Mouse (Mus musculus) kidney, adult 2 months (tissue): Measurements from ENCODE around the gene Gm6217. TPM values are rescaled to one million over a fixed set of nuclear protein-coding genes. Genes with fewer than 3 reads are reported as not detected.
"Not testable (repeated sequence)": the region's sequence is repeated elsewhere in the genome, so short reads cannot be mapped to it uniquely, and the experiment has no call there.

Source experiments
- DNase-seq: peaks from one replicate; pipeline ENCODE4 v3.0.0; 2021
- H3K27ac ChIP-seq: fragments of 200-500 bp; 2 replicates; pipeline ENCODE4 v1.5.1; 2012; ENCODE audit warnings: low read depth, low read length, control low read depth, inconsistent platforms; ENCODE audit not compliant: insufficient read depth
- H3K27me3 ChIP-seq: fragments of 200-500 bp; replicated peaks from 2 replicates; pipeline ENCODE4 v1.6.1; 2012; ENCODE audit warnings: mild to moderate bottlenecking, moderate library complexity, low read length, inconsistent platforms; ENCODE audit not compliant: control insufficient read depth, insufficient read depth
- H3K36me3 ChIP-seq: fragments of 200-500 bp; 2 replicates; pipeline ENCODE4 v1.6.1; 2012; ENCODE audit warnings: mild to moderate bottlenecking, moderate library complexity, low read length, inconsistent platforms; ENCODE audit not compliant: control insufficient read depth, insufficient read depth
- H3K4me1 ChIP-seq: fragments of 200-500 bp; 2 replicates; pipeline ENCODE4 v1.6.1; 2011; ENCODE audit warnings: low read length; ENCODE audit not compliant: control insufficient read depth, insufficient read depth
- H3K4me3 ChIP-seq: fragments of 200-500 bp; 2 replicates; pipeline ENCODE4 v1.5.1; 2011; ENCODE audit warnings: mild to moderate bottlenecking, low read depth, low read length, control low read depth; ENCODE audit not compliant: insufficient read depth
- CTCF ChIP-seq: fragments of 200-500 bp; conservative IDR thresholded peaks from 2 replicates; pipeline ENCODE4 v1.5.1; 2011; ENCODE audit warnings: low read depth, mild to moderate bottlenecking, control low read depth, low read length, moderate library complexity, mixed read lengths; ENCODE audit not compliant: insufficient read depth, insufficient read length
- POLR2A ChIP-seq: fragments of 200-500 bp; IDR thresholded peaks from one replicate; pipeline ENCODE4 v1.6.1; 2011; ENCODE audit warnings: low read depth, low read length, control low read depth
- WGBS: fragments of 180-500 bp; shearing (Covaris S2); methylation state at CpG from one replicate; pipeline ENCODE4 v1.1.7; 2018; 5-methylcytosine and 5-hydroxymethylcytosine counted together
- polyA plus RNA-seq: library from polyadenylated mRNA; depleted of rRNA; stranded (reverse); fragments of >200 nt; gene quantifications from 2 replicates; pipeline ENCODE4 v1.2.3, GENCODE M21; 2012; rRNA removed

Gm6217 gene
- not detected in 2 replicates for polyA plus RNA-seq

GRCm38 (mm10) chr1:82931326-82931725 is at the start of gene Gm6217:
Gene Gm6217, minus strand, starts transcription at chr1:82931399.
- H3K36me3 ChIP-seq, DNase-seq, H3K4me3 ChIP-seq, H3K27me3 ChIP-seq, H3K27ac ChIP-seq, H3K4me1 ChIP-seq: not testable (repeated sequence)
- no CpG with 5 or more reads among the region's 6 CpGs for WGBS

GRCm38 (mm10) chr1:82977840-82978239 is 46.6 kb upstream of the Gm6217 start:
- DNase-seq, result no peak
- TF ChIP-seq POLR2A (no peak), CTCF (no peak)
- no peak overlapping the region for H3K4me3 ChIP-seq
- H3K36me3 ChIP-seq, result no peaks in the 10 kb centered on the region
- no peak overlapping the region for H3K27ac ChIP-seq
- H3K4me1 ChIP-seq, result no peaks in the 10 kb centered on the region
- no peaks in the 10 kb centered on the region for H3K27me3 ChIP-seq

- no peak overlapping the region for H3K27ac ChIP-seq
- no peak for TF ChIP-seq POLR2A
- TF ChIP-seq CTCF, result no peak
- H3K27me3 ChIP-seq, result no peaks in the 10 kb centered on the region
- DNase-seq, result peak; percentile 21
- no peaks in the 10 kb centered on the region for H3K36me3 ChIP-seq
- WGBS, result 72% methylated on average over 5 of the region's 5 CpGs
- no peak overlapping the region for H3K4me3 ChIP-seq
- no peaks in the 10 kb centered on the region for H3K4me1 ChIP-seq
Measured at GRCm38 (mm10) chr1:82975750-82976149, 44.6 kb upstream of the Gm6217 start.

DNA sequence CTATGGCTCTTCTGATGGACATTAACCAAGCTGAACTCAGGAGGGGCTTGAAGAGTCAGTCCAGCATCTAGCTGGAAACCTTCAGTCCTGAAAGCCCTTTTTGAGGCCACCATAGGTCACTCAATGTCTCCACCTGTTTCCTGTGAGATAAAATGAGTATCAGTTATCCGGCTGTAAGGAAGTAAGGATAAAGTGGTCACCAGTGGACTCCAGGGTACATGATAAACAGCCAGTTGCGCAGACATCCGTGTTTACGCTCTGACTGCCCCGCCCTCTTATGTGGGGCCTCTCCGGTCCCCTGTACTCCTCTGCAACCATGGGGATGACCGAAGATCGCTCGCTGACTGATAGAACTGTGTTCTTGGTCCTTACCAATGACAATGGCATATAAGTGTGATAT is 43.1 kb upstream of the Gm6217 start:
- no peak for DNase-seq
- Histone ChIP-seq H3K4me1 (no peaks in the 10 kb centered on the region), H3K36me3 (no peaks in the 10 kb centered on the region), H3K4me3 (no peak overlapping the region), H3K27me3 (no peaks in the 10 kb centered on the region), H3K27ac (no peak overlapping the region)
- TF ChIP-seq POLR2A (no peak), CTCF (no peak)
- WGBS, result 76% methylated on average over 9 of the region's 9 CpGs

DNA sequence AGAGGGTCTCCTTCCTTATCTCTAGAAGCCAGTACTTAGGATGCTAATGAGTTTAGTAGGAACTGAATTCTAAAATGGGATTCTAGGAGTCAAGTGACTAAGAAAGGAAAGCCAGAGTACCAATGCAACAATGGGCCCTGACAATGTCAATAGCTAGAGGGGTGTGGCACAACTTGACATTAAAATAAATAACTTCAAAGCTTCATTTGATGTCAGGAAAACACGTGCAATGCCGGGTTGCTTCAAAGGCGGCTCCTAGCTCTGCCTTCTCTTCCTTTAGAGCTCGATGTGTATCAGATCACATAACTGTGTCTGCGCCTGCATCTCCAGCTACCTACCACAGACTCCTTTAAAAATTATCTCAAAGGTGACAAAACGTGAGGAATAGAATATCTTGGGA is 42.7 kb upstream of the Gm6217 start:
- TF ChIP-seq POLR2A (no peak), CTCF (no peak)
- H3K27ac ChIP-seq, result no peak overlapping the region
- no peak for DNase-seq
- H3K4me1 ChIP-seq, result no peaks in the 10 kb centered on the region
- no peaks in the 10 kb centered on the region for H3K27me3 ChIP-seq
- no peaks in the 10 kb centered on the region for H3K36me3 ChIP-seq
- H3K4me3 ChIP-seq, result no peak overlapping the region
- WGBS, result 64% methylated on average over 6 of the region's 6 CpGs

GRCm38 (mm10) chr1:82973244-82973643 is 42.0 kb upstream of the Gm6217 start:
- TF ChIP-seq CTCF, result no peak
- no peak for TF ChIP-seq POLR2A
- Histone ChIP-seq H3K4me3 (no peak overlapping the region), H3K27me3 (no peaks in the 10 kb centered on the region), H3K36me3 (no peaks in the 10 kb centered on the region), H3K27ac (no peak overlapping the region), H3K4me1 (no peaks in the 10 kb centered on the region)
- peak; percentile 46 for DNase-seq
- 85% methylated on average over 1 of the region's 1 CpGs for WGBS

GRCm38 (mm10) chr1:82972046-82972445 is 40.8 kb upstream of the Gm6217 start:
- H3K27ac ChIP-seq, result no peak overlapping the region
- no peaks in the 10 kb centered on the region for H3K36me3 ChIP-seq
- H3K4me3 ChIP-seq, result no peak overlapping the region
- peak; percentile 52 for DNase-seq
- 45% methylated on average over 4 of the region's 4 CpGs for WGBS
- TF ChIP-seq CTCF (no peak), POLR2A (no peak)
- H3K27me3 ChIP-seq, result no peaks in the 10 kb centered on the region
- no peaks in the 10 kb centered on the region for H3K4me1 ChIP-seq

DNA sequence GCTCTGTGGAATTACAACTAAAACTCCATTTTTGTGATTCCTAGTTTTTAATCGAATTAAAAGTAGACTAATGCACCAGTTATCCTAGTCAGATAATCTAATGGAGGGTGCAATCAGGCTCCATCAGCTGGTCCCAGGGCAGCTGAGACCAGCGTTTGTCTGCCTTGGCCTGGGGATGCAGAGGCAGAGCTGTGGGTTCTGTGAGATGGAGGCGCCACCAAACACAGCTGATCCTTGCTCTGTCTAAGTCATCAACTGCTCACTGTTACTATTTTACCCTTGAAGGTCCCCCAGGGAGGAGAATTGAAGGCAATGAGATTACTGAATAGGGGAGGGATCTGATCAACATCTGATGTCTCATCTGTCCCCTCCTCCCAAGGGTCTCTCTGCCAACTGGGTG is 35.2 kb upstream of the Gm6217 start:
- Histone ChIP-seq H3K27ac (no peak overlapping the region), H3K27me3 (no peaks in the 10 kb centered on the region), H3K36me3 (no peaks in the 10 kb centered on the region), H3K4me1 (no peaks in the 10 kb centered on the region), H3K4me3 (no peak overlapping the region)
- 70% methylated on average over 3 of the region's 3 CpGs for WGBS
- TF ChIP-seq POLR2A, result no peak
- no peak for TF ChIP-seq CTCF
- DNase-seq, result no peak
